Mouse (Mus musculus): Measurements from ENCODE around the gene Pptc7. TPM values are rescaled to one million over a fixed set of nuclear protein-coding genes. Genes with fewer than 3 reads are reported as not detected.

Pptc7 gene
- polyA plus RNA-seq, 1 experiment = 20.1 TPM

- H3K4me1 ChIP-seq (ENCODE audit: control insufficient read depth, insufficient read depth, insufficient read length, low read length) = peaks cover 3% of the 10 kb centered on the region; the same call in 1 of the 2 replicates
- peaks cover 1% of the 10 kb centered on the region; the same call in 1 of the 2 replicates for H3K36me3 ChIP-seq (ENCODE audit: control insufficient read depth, insufficient read depth, low read length)
- H3K27ac ChIP-seq (ENCODE audit: insufficient read depth, low read depth, low read length) = peak overlapping the region; percentile 55
- H3K27me3 ChIP-seq (ENCODE audit: control insufficient read depth, insufficient read depth, low read length) = no peaks in the 10 kb centered on the region
- WGBS = under 1% methylated on average over 57 of the region's 57 CpGs
- peak overlapping the region; percentile 81 for H3K4me3 ChIP-seq (ENCODE audit: low read depth, low read length)
- TF ChIP-seq POLR2A (IDR thresholded peaks at IDR 0.05; ENCODE audit: low read depth, low read length) (no peak; the same call in 1 of the 2 replicates), CTCF (IDR thresholded peaks at IDR 0.05; ENCODE audit: extremely low read depth, insufficient read length, insufficient replicate concordance, low read depth, low read length) (no peak)
Measured at GRCm38 (mm10) chr5:122354492-122355067, 70.4 kb downstream of the Pptc7 start.

GRCm38 (mm10) chr5:122371591-122372191, 87.5 kb downstream of the Pptc7 start, which contains the start of gene Gpn3:
Gpn3 (plus strand) TSS chr5:122371876.
- peak within 1 kb of the TSS; percentile 71 for H3K4me3 ChIP-seq (ENCODE audit: low read depth, low read length)
- WGBS = 3% methylated on average over 35 of the region's 46 CpGs

GRCm38 (mm10) chr5:122372192-122372769, 88.1 kb downstream of the Pptc7 start, which contains the start of gene Fam216a:
Fam216a (minus strand) TSS chr5:122372364.
- Histone ChIP-seq H3K4me1 (ENCODE audit: control insufficient read depth, insufficient read depth, insufficient read length, low read length) (peaks cover 2% of the 10 kb centered on the region; the same call in 1 of the 2 replicates), H3K27ac (ENCODE audit: insufficient read depth, low read depth, low read length) (peak within 1 kb of the TSS; percentile 62), H3K4me3 (ENCODE audit: low read depth, low read length) (peak within 1 kb of the TSS; percentile 71), H3K27me3 (ENCODE audit: control insufficient read depth, insufficient read depth, low read length) (no peaks in the 10 kb centered on the region), H3K36me3 (ENCODE audit: control insufficient read depth, insufficient read depth, low read length) (peaks cover 3% of the 10 kb centered on the region; the same call in 1 of the 2 replicates)
- TF ChIP-seq CTCF (IDR thresholded peaks at IDR 0.05; ENCODE audit: extremely low read depth, insufficient read length, insufficient replicate concordance, low read depth, low read length) (no peak), POLR2A (IDR thresholded peaks at IDR 0.05; ENCODE audit: low read depth, low read length) (peak; percentile 50; the same call in 1 of the 2 replicates)
- WGBS = under 1% methylated on average over 53 of the region's 53 CpGs

More at GRCm38 (mm10) chr5:122371591-122372191, 87.5 kb downstream of the Pptc7 start, which contains the start of gene Gpn3:
- H3K27ac ChIP-seq (ENCODE audit: insufficient read depth, low read depth, low read length) = peak within 1 kb of the TSS; percentile 62
- peaks cover 4% of the 10 kb centered on the region; the same call in 1 of the 2 replicates for H3K36me3 ChIP-seq (ENCODE audit: control insufficient read depth, insufficient read depth, low read length)
- TF ChIP-seq POLR2A (IDR thresholded peaks at IDR 0.05; ENCODE audit: low read depth, low read length) (no peak), CTCF (IDR thresholded peaks at IDR 0.05; ENCODE audit: extremely low read depth, insufficient read length, insufficient replicate concordance, low read depth, low read length) (no peak)
- no peaks in the 10 kb centered on the region for H3K27me3 ChIP-seq (ENCODE audit: control insufficient read depth, insufficient read depth, low read length)
- H3K4me1 ChIP-seq (ENCODE audit: control insufficient read depth, insufficient read depth, insufficient read length, low read length) = peaks cover 2% of the 10 kb centered on the region; the same call in 1 of the 2 replicates

GRCm38 (mm10) chr5:122372878-122373277, 88.7 kb downstream of the Pptc7 start:
- H3K27me3 ChIP-seq (ENCODE audit: control insufficient read depth, insufficient read depth, low read length) = no peaks in the 10 kb centered on the region
- TF ChIP-seq CTCF (IDR thresholded peaks at IDR 0.05; ENCODE audit: extremely low read depth, insufficient read length, insufficient replicate concordance, low read depth, low read length) (no peak), POLR2A (IDR thresholded peaks at IDR 0.05; ENCODE audit: low read depth, low read length) (no peak)
- 6% methylated on average over 5 of the region's 5 CpGs for WGBS

More at GRCm38 (mm10) chr5:122372878-122373277, 88.7 kb downstream of the Pptc7 start:
- Histone ChIP-seq H3K36me3 (ENCODE audit: control insufficient read depth, insufficient read depth, low read length) (peaks cover 3% of the 10 kb centered on the region; the same call in 1 of the 2 replicates), H3K27ac (ENCODE audit: insufficient read depth, low read depth, low read length) (peak overlapping the region; percentile 62), H3K4me3 (ENCODE audit: low read depth, low read length) (peak overlapping the region; percentile 71), H3K4me1 (ENCODE audit: control insufficient read depth, insufficient read depth, insufficient read length, low read length) (peaks cover 2% of the 10 kb centered on the region; the same call in 1 of the 2 replicates)

Other genes starting within 250 kb of the Pptc7 start
- gene Cux2, start 234.3 kb upstream of the Pptc7 start, polyA plus RNA-seq (2012; rRNA removed) = 1.7 and 2.6 TPM in 2 replicates
- not detected in 2 replicates for gene Myl2, start 183.4 kb upstream of the Pptc7 start, polyA plus RNA-seq (2012; rRNA removed)
- gene Ccdc63, start 143.5 kb upstream of the Pptc7 start, polyA plus RNA-seq (2012; rRNA removed) = 0.10 TPM in 1 of 2 replicates, not detected in the other
- 31.4 and 58.9 TPM in 2 replicates for gene Ppp1cc, start 126.1 kb upstream of the Pptc7 start, polyA plus RNA-seq (2012; rRNA removed)
- 8.1 and 18.6 TPM in 2 replicates for gene Hvcn1, start 77.6 kb upstream of the Pptc7 start, polyA plus RNA-seq (2012; rRNA removed)
- 5.8 and 12.5 TPM in 2 replicates for gene Tctn1, start 19.9 kb upstream of the Pptc7 start, polyA plus RNA-seq (2012; rRNA removed)
- gene Rad9b, start 69.9 kb downstream of the Pptc7 start, polyA plus RNA-seq (2012; rRNA removed) = 0.39 and 0.98 TPM in 2 replicates
- 31.4 and 36.6 TPM in 2 replicates for gene Vps29, start 70.0 kb downstream of the Pptc7 start, polyA plus RNA-seq (2012; rRNA removed)
- 22.4 and 32.6 TPM in 2 replicates for gene Gpn3, start 87.5 kb downstream of the Pptc7 start, polyA plus RNA-seq (2012; rRNA removed)
- 3.2 and 3.5 TPM in 2 replicates for gene Fam216a, start 88.0 kb downstream of the Pptc7 start, polyA plus RNA-seq (2012; rRNA removed)
- gene Arpc3, start 107.5 kb downstream of the Pptc7 start, polyA plus RNA-seq (2012; rRNA removed) = 46.5 and 105 TPM in 2 replicates
- 9.1 and 17.2 TPM in 2 replicates for gene Anapc7, start 137.3 kb downstream of the Pptc7 start, polyA plus RNA-seq (2012; rRNA removed)
- 47.2 and 60.1 TPM in 2 replicates for gene Atp2a2, start 217.9 kb downstream of the Pptc7 start, polyA plus RNA-seq (2012; rRNA removed)

Measured in small intestine, adult 2 months (tissue).